Mouse (Mus musculus) cerebellum, postnatal 4 days (tissue): Measurements from ENCODE around the gene Phtf2.

Experiments
- DNase-seq, 2 experiments: peaks; one replicate each; pipeline ENCODE4 v3.0.0; 2022; ENCODE audit warnings: low spot score in 2 of 2, mixed read lengths in 1 of 2

Phtf2 gene

GRCm38 (mm10) chr5:20881915-20882800 is at the start of gene Phtf2, which contains the start of gene Tmem60:
Phtf2 (minus strand) TSS chr5:20882124.
Tmem60 (plus strand) TSS chr5:20882191.
- peak; percentile 97 to 98 for DNase-seq

GRCm38 (mm10) chr5:20931300-20931699 is 49.4 kb upstream of the Phtf2 start:
- DNase-seq, result no peak

- no peak for DNase-seq
Observed at GRCm38 (mm10) chr5:20930430-20930829, 48.5 kb upstream of the Phtf2 start.

- DNase-seq, result no peak
Observed at GRCm38 (mm10) chr5:20929669-20930151, 47.8 kb upstream of the Phtf2 start.

GRCm38 (mm10) chr5:20925451-20925850 is 43.5 kb upstream of the Phtf2 start:
- DNase-seq, result no peak

- no peak for DNase-seq
Observed at GRCm38 (mm10) chr5:20924608-20925007, 42.7 kb upstream of the Phtf2 start.

- no peak for DNase-seq
Observed at GRCm38 (mm10) chr5:20919566-20919965, 37.6 kb upstream of the Phtf2 start.

GRCm38 (mm10) chr5:20918967-20919366 is 37.0 kb upstream of the Phtf2 start:
- DNase-seq, result no peak

GRCm38 (mm10) chr5:20913372-20914275 is 31.7 kb upstream of the Phtf2 start:
- DNase-seq, result peak; percentile 48 to 60

GRCm38 (mm10) chr5:20911741-20912140 is 29.8 kb upstream of the Phtf2 start:
- DNase-seq, result no peak

- no peak for DNase-seq
Observed at GRCm38 (mm10) chr5:20906191-20906590, 24.3 kb upstream of the Phtf2 start.

- DNase-seq, result no peak
Observed at GRCm38 (mm10) chr5:20905437-20905836, 23.5 kb upstream of the Phtf2 start.

GRCm38 (mm10) chr5:20904647-20905046 is 22.7 kb upstream of the Phtf2 start:
- DNase-seq, result no peak

- no peak for DNase-seq
Observed at GRCm38 (mm10) chr5:20897446-20898167, 15.7 kb upstream of the Phtf2 start.

GRCm38 (mm10) chr5:20884036-20884620 is 2.2 kb upstream of the Phtf2 start:
- DNase-seq, result no peak

- peak in 1 of 2 experiments; percentile 43 for DNase-seq
Observed at GRCm38 (mm10) chr5:20880797-20881775, 838 bp downstream of the Phtf2 start.

GRCm38 (mm10) chr5:20880386-20880785 is 1.5 kb downstream of the Phtf2 start:
- no peak for DNase-seq

- DNase-seq, result no peak
Observed at GRCm38 (mm10) chr5:20876934-20877426, 4.9 kb downstream of the Phtf2 start.

- DNase-seq, result no peak
Observed at GRCm38 (mm10) chr5:20873146-20873545, 8.8 kb downstream of the Phtf2 start.
